Mouse (Mus musculus) monocyte, adult 59 days (primary cell): Measurements from ENCODE around the gene Satb1. TPM values are rescaled to one million over a fixed set of nuclear protein-coding genes. Genes with fewer than 3 reads are reported as not detected.

Source experiments
- total RNA-seq, 2 experiments: library from RNA; stranded (reverse); gene quantifications; one replicate each; pipeline ENCODE4 v1.2.4; 2023

Satb1 gene
- 10 to 100 TPM; 20.2 to 25.8 TPM for total RNA-seq

GRCm38 (mm10) chr17:51832900-51833577 is at the start of gene Satb1:
Satb1 (minus strand) TSS chr17:51833290.

